Mouse (Mus musculus): ENCODE data around the gene Ppcs.

DNA sequence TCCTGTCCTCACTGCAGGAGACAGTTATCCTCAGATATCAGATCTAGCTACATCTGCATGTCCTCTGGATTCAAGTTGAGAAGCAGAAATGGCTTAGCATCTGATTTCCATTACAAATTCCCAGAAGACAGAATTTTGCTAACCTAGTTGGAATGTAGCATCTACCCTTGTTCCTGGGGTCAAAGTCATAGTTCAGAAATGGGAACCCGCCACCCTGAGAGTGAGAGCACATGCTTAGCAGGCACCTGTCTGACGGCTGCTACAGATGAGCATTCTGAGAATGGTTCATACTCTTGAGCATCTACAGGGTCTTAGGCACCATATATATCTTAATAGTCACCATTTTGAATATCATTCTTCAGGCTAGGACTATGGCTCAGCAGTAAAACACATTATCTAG is 15.7 kb upstream of the Ppcs start:
- TF ChIP-seq POLR2AphosphoS2 (IDR thresholded peaks at IDR 0.05; ENCODE audit: insufficient read length, low read depth) (no peak), TCF12 (IDR thresholded peaks at IDR 0.05; ENCODE audit: insufficient read depth, poor library complexity, severe bottlenecking) (no peak), MYOD1 (IDR thresholded peaks at IDR 0.05; ENCODE audit: control insufficient read depth in 1 of 3, insufficient read length in 2 of 3, low read depth in 2 of 3) (no peak), POLR2A (IDR thresholded peaks at IDR 0.05; ENCODE audit: insufficient read length, low read depth) (no peak), USF1 (IDR thresholded peaks at IDR 0.05; ENCODE audit: low read depth) (no peak), E2F4 (IDR thresholded peaks at IDR 0.05; ENCODE audit: insufficient read depth) (no peak), MAX (IDR thresholded peaks at IDR 0.05; ENCODE audit: low read depth) (no peak), TCF3 (IDR thresholded peaks at IDR 0.05; ENCODE audit: insufficient read length, low read depth) (no peak), CEBPB (IDR thresholded peaks at IDR 0.05; ENCODE audit: insufficient read depth, poor library complexity, severe bottlenecking) (no peak), SRF (IDR thresholded peaks at IDR 0.05; ENCODE audit: control insufficient read depth, insufficient read length, low read depth) (no peak), MYOG (IDR thresholded peaks at IDR 0.05; ENCODE audit: control insufficient read depth in 1 of 3, insufficient read depth in 1 of 3, insufficient read length in 2 of 3, low read depth in 2 of 3) (no peak)
